Mouse (Mus musculus) lung, adult 2 months (tissue): ENCODE data around the gene Pi4ka.

Experiments
- CTCF ChIP-seq: fragments of 200-500 bp; IDR thresholded peaks from 2 replicates; pipeline ENCODE4 v1.5.1; 2011; ENCODE audit warnings: mild to moderate bottlenecking, low read length, control low read depth; ENCODE audit not compliant: insufficient read depth
- POLR2A ChIP-seq: fragments of 200-500 bp; IDR thresholded peaks from 2 replicates; pipeline ENCODE4 v1.6.1; 2011; ENCODE audit warnings: low read depth, mild to moderate bottlenecking, control low read depth, low read length, borderline replicate concordance; ENCODE audit errors: extremely low read depth

GRCm38 (mm10) chr16:17271124-17271523 is 135.0 kb downstream of the Pi4ka start:
- TF ChIP-seq CTCF (0 out of 2 replicates have a peak, but pooled peaks have one; percentile 2), POLR2A (no peak)
